Mouse (Mus musculus) adrenal gland, adult 8-10 months (tissue): Measurements from ENCODE around the gene Atp5g2. TPM values are rescaled to one million over a fixed set of nuclear protein-coding genes. Genes with fewer than 3 reads are reported as not detected.

Source experiments
- microRNA-seq, 2 experiments: library from miRNA; unstranded; fragments of <30 nt; microRNA quantifications; one replicate each; pipeline ENCODE4 v1.2.0; 2022
- total RNA-seq, 4 experiments: library from RNA; stranded (reverse); gene quantifications; 2 replicates each; pipeline ENCODE4 v1.2.4; 2022

Gene Atp5g2
- total RNA-seq, 4 experiments from 2014 or later: 6.2 to 23.7 (median 10.8) TPM

Small RNA genes lying within 50 kb of the gene (microRNA-seq; reads per million reads assigned to microRNA genes)
- 0 to 0.17 reads per million in 2 experiments for gene Mir688

Other genes starting within 250 kb of the Atp5g2 start
- 1 to 10 TPM; 1.1 to 1.9 (median 1.6) TPM for gene Amhr2, start 227.0 kb downstream of the Atp5g2 start, total RNA-seq
- gene Prr13, start 213.3 kb downstream of the Atp5g2 start, total RNA-seq: 100 to 1,000 TPM in 2 of 4 experiments, 10 to 100 TPM in 2; 71.8 to 170 (median 96.4) TPM
- gene Pcbp2, start 201.8 kb downstream of the Atp5g2 start, total RNA-seq: 100 to 1,000 TPM; 594 to 678 (median 630) TPM
- 1 to 10 TPM in 3 of 4 experiments, not detected in 1; 3.5 to 9.2 (median 8.3) TPM for gene Gm10337, start 168.6 kb downstream of the Atp5g2 start, total RNA-seq
- gene Map3k12, start 155.3 kb downstream of the Atp5g2 start, total RNA-seq: 10 to 100 TPM in 3 of 4 experiments, 1 to 10 TPM in 1; 9.5 to 27.1 (median 18.0) TPM
- gene Tarbp2, start 154.2 kb downstream of the Atp5g2 start, total RNA-seq: 10 to 100 TPM; 31.9 to 50.7 (median 41.9) TPM
- gene Npff, start 147.4 kb downstream of the Atp5g2 start, total RNA-seq: 10 to 100 TPM in 1 of 4 experiments, 1 to 10 TPM in 3; 1.0 to 13.3 (median 5.6) TPM
- gene Gm28047, start 47.3 kb downstream of the Atp5g2 start, total RNA-seq: 1 to 10 TPM in 2 of 4 experiments, not detected in 2; 2.0 to 2.1 TPM
- 100 to 1,000 TPM in 1 of 4 experiments, 10 to 100 TPM in 3; 55.5 to 104 (median 76.0) TPM for gene Atf7, start 46.9 kb downstream of the Atp5g2 start, total RNA-seq
- gene Calcoco1, start 49.8 kb upstream of the Atp5g2 start, total RNA-seq: 100 to 1,000 TPM; 119 to 225 (median 182) TPM
- gene Hoxc13, start 248.8 kb upstream of the Atp5g2 start, total RNA-seq: not detected